Mouse (Mus musculus): ENCODE measurements around the gene Ntm. TPM values are rescaled to one million over a fixed set of nuclear protein-coding genes. Genes with fewer than 3 reads are reported as not detected.

Ntm gene
- total and polyA plus RNA-seq, 3 experiments, result not detected

GRCm38 (mm10) chr9:29426261-29426660 lies 536.7 kb downstream of the Ntm start:
- no peaks in the 10 kb centered on the region for H3K9me3 ChIP-seq (replicated peaks; ENCODE audit: insufficient read depth, low read length)
- no peak overlapping the region for H3K9ac ChIP-seq (ENCODE audit: control insufficient read depth, low read depth, low read length, poor library complexity, severe bottlenecking)
- H3K79me2 ChIP-seq (ENCODE audit: control insufficient read depth, insufficient read depth, low read length, poor library complexity), result no peaks in the 10 kb centered on the region
- no peak for TF ChIP-seq MAZ (IDR thresholded peaks at IDR 0.05; ENCODE audit: low read depth, low read length)
- no peak for TF ChIP-seq ELF1 (IDR thresholded peaks at IDR 0.05; ENCODE audit: low read depth, low read length)
- no peak for TF ChIP-seq TBP (IDR thresholded peaks at IDR 0.05; ENCODE audit: low read depth, low read length)
- TF ChIP-seq ZNF384 (IDR thresholded peaks at IDR 0.05; ENCODE audit: low read depth, low read length), result no peak
- no peak for TF ChIP-seq SIN3A (IDR thresholded peaks at IDR 0.05; ENCODE audit: low read length)
- no peak for TF ChIP-seq ZKSCAN1 (IDR thresholded peaks at IDR 0.05; ENCODE audit: low read depth, low read length)
- no peak for TF ChIP-seq NRF1 (IDR thresholded peaks at IDR 0.05; ENCODE audit: insufficient read depth, low read depth, low read length, poor library complexity, severe bottlenecking)
- no peak for TF ChIP-seq MEF2A (IDR thresholded peaks at IDR 0.05; ENCODE audit: extremely low read depth, insufficient replicate concordance, low read depth, low read length, poor library complexity, severe bottlenecking)
- TF ChIP-seq E2F4 (IDR thresholded peaks at IDR 0.05; ENCODE audit: borderline replicate concordance, low read depth, low read length), result no peak
- TF ChIP-seq TCF12 (IDR thresholded peaks at IDR 0.05; ENCODE audit: low read depth, low read length), result no peak
- TF ChIP-seq MXI1 (IDR thresholded peaks at IDR 0.05; ENCODE audit: low read depth, low read length), result no peak
- H3K27ac ChIP-seq (ENCODE audit: control insufficient read depth, low read depth, low read length), result no peak overlapping the region
- DNase-seq (ENCODE audit: low read depth, low spot score), result no peak
- H3K4me1 ChIP-seq (ENCODE audit: control insufficient read depth in 1 of 2, insufficient read depth in 2 of 2, low read length in 2 of 2), result no peaks in the 10 kb centered on the region
- no peak overlapping the region for H3K4me3 ChIP-seq (ENCODE audit: control insufficient read depth in 1 of 2, insufficient read depth in 1 of 2, low read depth in 2 of 2, low read length in 2 of 2)
- no peaks in the 10 kb centered on the region for H3K36me3 ChIP-seq (ENCODE audit: control insufficient read depth in 1 of 2, insufficient read depth in 2 of 2, low read length in 2 of 2)
- no peaks in the 10 kb centered on the region for H3K27me3 ChIP-seq (ENCODE audit: control insufficient read depth in 1 of 2, insufficient read depth in 2 of 2, low read length in 2 of 2)

- no peaks in the 10 kb centered on the region for H3K9me3 ChIP-seq (replicated peaks; ENCODE audit: insufficient read depth, low read length)
- no peaks in the 10 kb centered on the region for H3K4me1 ChIP-seq (ENCODE audit: control insufficient read depth in 1 of 2, insufficient read depth in 2 of 2, low read length in 2 of 2)
- DNase-seq (ENCODE audit: low read depth, low spot score), result no peak
- H3K9ac ChIP-seq (ENCODE audit: control insufficient read depth, low read depth, low read length, poor library complexity, severe bottlenecking), result no peak overlapping the region
- TF ChIP-seq NELFE (IDR thresholded peaks at IDR 0.05; ENCODE audit: low read depth, low read length) (no peak), MAZ (IDR thresholded peaks at IDR 0.05; ENCODE audit: low read depth, low read length) (no peak), SMC3 (IDR thresholded peaks at IDR 0.05; ENCODE audit: low read depth, low read length) (no peak), MEF2A (IDR thresholded peaks at IDR 0.05; ENCODE audit: extremely low read depth, insufficient replicate concordance, low read depth, low read length, poor library complexity, severe bottlenecking) (no peak), HCFC1 (IDR thresholded peaks at IDR 0.05; ENCODE audit: low read depth, low read length) (no peak), KAT2A (conservative IDR thresholded peaks at IDR 0.05; ENCODE audit: low read depth, low read length) (no peak), SIN3A (IDR thresholded peaks at IDR 0.05; ENCODE audit: low read length) (no peak), E2F4 (IDR thresholded peaks at IDR 0.05; ENCODE audit: borderline replicate concordance, low read depth, low read length) (no peak), ZNF384 (IDR thresholded peaks at IDR 0.05; ENCODE audit: low read depth, low read length) (no peak), ETS1 (IDR thresholded peaks at IDR 0.05; ENCODE audit: low read depth, low read length) (no peak), BHLHE40 (IDR thresholded peaks at IDR 0.05; ENCODE audit: borderline replicate concordance, low read depth, low read length) (no peak), TBP (IDR thresholded peaks at IDR 0.05; ENCODE audit: low read depth, low read length) (no peak), MYB (IDR thresholded peaks at IDR 0.05; ENCODE audit: low read depth, low read length) (no peak), RCOR1 (IDR thresholded peaks at IDR 0.05; ENCODE audit: low read depth, low read length) (no peak)
- H3K79me2 ChIP-seq (ENCODE audit: control insufficient read depth, insufficient read depth, low read length, poor library complexity), result no peaks in the 10 kb centered on the region
- no peaks in the 10 kb centered on the region for H3K27me3 ChIP-seq (ENCODE audit: control insufficient read depth in 1 of 2, insufficient read depth in 2 of 2, low read length in 2 of 2)
- H3K36me3 ChIP-seq (ENCODE audit: control insufficient read depth in 1 of 2, insufficient read depth in 2 of 2, low read length in 2 of 2), result no peaks in the 10 kb centered on the region
- no peak overlapping the region for H3K4me3 ChIP-seq (ENCODE audit: control insufficient read depth in 1 of 2, insufficient read depth in 1 of 2, low read depth in 2 of 2, low read length in 2 of 2)
- H3K27ac ChIP-seq (ENCODE audit: control insufficient read depth, low read depth, low read length), result no peak overlapping the region
Measured at GRCm38 (mm10) chr9:29415578-29415977, 547.4 kb downstream of the Ntm start.

All from MEL (cell line).